Mouse (Mus musculus) stomach, embryonic 15.5 days (tissue): ENCODE data around the gene Gm4924. TPM values are rescaled to one million over a fixed set of nuclear protein-coding genes. Genes with fewer than 3 reads are reported as not detected.

ENCODE experiments used
- ATAC-seq: fragments of 200-750 bp; cut with Nextera tagmentation; 2 replicates; pipeline ENCODE4 v1.8.0; 2017; ENCODE audit warnings: low read depth, moderate number of reproducible peaks, moderate TSS enrichment; ENCODE audit not compliant: insufficient read depth, low FRiP score
- H3K27ac ChIP-seq: fragments of 300-500 bp; sonication (generic); 2 replicates; pipeline ENCODE4 v1.5.1; 2015; ENCODE audit warnings: mild to moderate bottlenecking, inconsistent platforms
- H3K27me3 ChIP-seq: fragments of 300-500 bp; sonication (generic); replicated peaks from 2 replicates; pipeline ENCODE4 v1.6.1; 2015; ENCODE audit warnings: inconsistent platforms
- H3K36me3 ChIP-seq: fragments of 300-500 bp; sonication (generic); 2 replicates; pipeline ENCODE4 v1.6.1; 2015; ENCODE audit warnings: inconsistent platforms
- H3K4me1 ChIP-seq: fragments of 300-500 bp; sonication (generic); 2 replicates; pipeline ENCODE4 v1.6.1; 2015; ENCODE audit warnings: inconsistent platforms
- H3K4me2 ChIP-seq: fragments of 300-500 bp; sonication (generic); 2 replicates; pipeline ENCODE4 v1.6.1; 2015; ENCODE audit warnings: mild to moderate bottlenecking, inconsistent platforms
- H3K4me3 ChIP-seq: fragments of 300-500 bp; sonication (generic); replicated peaks from 2 replicates; pipeline ENCODE4 v1.5.1; 2015; ENCODE audit warnings: inconsistent platforms
- H3K9ac ChIP-seq: fragments of 300-500 bp; sonication (generic); 2 replicates; pipeline ENCODE4 v1.6.1; 2015; ENCODE audit warnings: inconsistent platforms
- H3K9me3 ChIP-seq: fragments of 300-500 bp; sonication (generic); 2 replicates; pipeline ENCODE4 v1.6.1; 2016; ENCODE audit warnings: inconsistent platforms
- WGBS: fragments of 180-500 bp; shearing (Covaris S2); methylation state at CpG from one replicate; pipeline ENCODE4 v1.1.7; 2015; 5-methylcytosine and 5-hydroxymethylcytosine counted together
- polyA plus RNA-seq: library from polyadenylated mRNA; unstranded; fragments of >200 nt; fragmentation: Nextera tagmentation; extraction: Ambion mirVana; gene quantifications from 2 replicates; pipeline ENCODE4 v1.2.1, GENCODE M21; 2015

Gene Gm4924
- 10.4 and 10.6 TPM in 2 replicates for polyA plus RNA-seq

DNA sequence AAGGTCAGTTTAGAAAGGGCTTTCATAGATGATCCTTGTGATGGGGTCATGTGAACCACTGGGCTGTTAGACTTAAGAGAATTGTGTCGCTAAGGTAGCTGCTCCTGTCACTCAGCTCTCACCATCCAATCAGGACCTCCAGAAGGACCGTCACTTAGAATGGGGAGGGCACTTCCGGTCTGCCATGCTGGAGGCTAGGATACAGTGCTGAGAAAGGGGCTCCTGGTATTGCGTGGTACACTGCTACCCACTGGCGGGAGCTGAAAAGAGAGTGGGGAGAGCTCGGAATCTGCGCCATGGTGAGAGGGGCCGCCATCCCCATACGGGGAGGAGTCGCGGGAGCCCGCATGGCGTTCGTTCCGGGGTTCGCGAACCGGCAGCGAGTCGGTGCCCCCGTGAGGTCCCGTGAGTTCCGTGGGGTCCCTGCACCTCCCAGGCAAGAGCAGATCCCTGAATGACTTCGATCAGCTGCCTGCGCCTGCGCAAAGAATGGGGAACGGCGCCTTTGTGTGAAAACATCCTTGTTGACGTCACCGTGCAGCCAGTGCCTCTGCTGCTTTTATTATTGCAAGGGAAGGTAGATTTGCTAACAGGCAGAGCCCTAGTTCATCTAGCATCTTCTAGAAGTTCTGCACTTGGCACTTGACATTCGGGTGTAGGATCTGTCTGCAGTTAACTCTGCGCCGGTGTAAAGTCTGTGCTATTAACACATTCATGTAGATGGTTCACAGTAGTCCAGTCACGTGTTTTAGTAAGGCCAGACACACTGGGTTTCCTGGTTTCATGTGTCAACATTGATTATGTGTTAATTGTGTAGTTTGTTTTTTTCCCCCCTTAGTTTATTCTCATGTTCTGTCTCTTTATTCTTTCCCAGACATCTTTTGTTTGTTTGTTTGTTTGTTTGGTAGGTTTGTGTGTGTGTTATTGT is at the start of gene Gm4924:
Gm4924 (plus strand) TSS at position 173 of the 928 bp plus-strand sequence.
- no peaks in the 10 kb centered on the region for H3K36me3 ChIP-seq
- H3K4me1 ChIP-seq: no peaks in the 10 kb centered on the region
- WGBS: 3% methylated on average over 34 of the region's 34 CpGs
- peak within 1 kb of the TSS; percentile 91 for H3K27ac ChIP-seq
- peak; percentile 100 for ATAC-seq
- H3K4me2 ChIP-seq: peak within 1 kb of the TSS; percentile 59
- no peaks in the 10 kb centered on the region for H3K27me3 ChIP-seq
- peak within 1 kb of the TSS; percentile 46; the same call in 1 of the 2 replicates for H3K9ac ChIP-seq
- H3K9me3 ChIP-seq: no peaks in the 10 kb centered on the region
- peak within 1 kb of the TSS; percentile 76 for H3K4me3 ChIP-seq

DNA sequence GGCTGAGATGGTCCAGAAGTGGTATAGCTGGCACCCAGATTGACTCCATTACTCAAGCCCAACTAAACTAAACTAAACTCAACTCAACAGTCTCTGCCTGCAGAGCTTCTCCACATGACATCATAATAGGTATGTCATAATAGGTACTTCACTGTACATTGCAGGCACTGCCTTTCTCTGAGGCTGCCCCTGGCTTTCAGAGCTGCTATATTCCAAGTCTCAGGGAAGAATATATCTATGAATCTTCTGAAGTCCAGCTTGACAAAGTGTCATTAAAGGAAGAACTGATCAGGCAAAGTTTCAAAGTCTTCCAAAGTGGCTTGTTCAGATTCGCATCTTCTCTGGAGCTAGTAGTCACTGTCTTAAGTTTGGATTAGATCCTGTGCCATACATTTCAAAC is 37.6 kb upstream of the Gm4924 start, which contains the start of gene 4932415D10Rik:
4932415D10Rik (minus strand) TSS at position 101 of the 400 bp plus-strand sequence.
- Histone ChIP-seq H3K4me1 (no peaks in the 10 kb centered on the region), H3K27ac (no peak within 1 kb of the TSS), H3K27me3 (no peaks in the 10 kb centered on the region), H3K9ac (no peak within 1 kb of the TSS), H3K9me3 (no peaks in the 10 kb centered on the region), H3K4me3 (no peak within 1 kb of the TSS), H3K4me2 (no peak within 1 kb of the TSS), H3K36me3 (no peaks in the 10 kb centered on the region)
- WGBS: 88% methylated on average over 1 of the region's 1 CpGs
- no peak for ATAC-seq

DNA sequence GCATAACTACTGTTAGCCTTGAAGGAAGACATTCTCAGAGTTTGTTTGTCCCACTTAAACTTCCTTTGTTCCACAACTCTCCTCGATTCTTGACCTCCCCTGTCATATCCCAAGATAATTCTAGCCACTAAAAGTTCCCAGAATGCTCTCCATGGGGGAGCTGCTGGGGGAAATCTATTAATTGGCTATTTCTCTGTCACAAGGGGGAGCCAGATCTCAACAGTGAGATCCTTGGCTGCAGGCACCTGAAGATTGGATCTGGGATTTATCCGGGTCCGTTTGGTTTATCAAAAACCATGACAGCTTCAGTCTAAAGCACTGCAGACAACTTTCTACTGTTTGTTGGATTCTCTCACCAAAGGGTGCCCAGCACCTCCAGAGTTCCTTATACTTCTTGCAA is 33.9 kb upstream of the Gm4924 start:
- H3K27ac ChIP-seq: no peak overlapping the region
- WGBS: 60% methylated on average over 3 of the region's 3 CpGs
- no peaks in the 10 kb centered on the region for H3K9me3 ChIP-seq
- no peak overlapping the region for H3K4me2 ChIP-seq
- H3K36me3 ChIP-seq: no peaks in the 10 kb centered on the region
- ATAC-seq: no peak
- no peak overlapping the region for H3K9ac ChIP-seq
- no peak overlapping the region for H3K4me3 ChIP-seq
- no peaks in the 10 kb centered on the region for H3K27me3 ChIP-seq
- H3K4me1 ChIP-seq: no peaks in the 10 kb centered on the region

DNA sequence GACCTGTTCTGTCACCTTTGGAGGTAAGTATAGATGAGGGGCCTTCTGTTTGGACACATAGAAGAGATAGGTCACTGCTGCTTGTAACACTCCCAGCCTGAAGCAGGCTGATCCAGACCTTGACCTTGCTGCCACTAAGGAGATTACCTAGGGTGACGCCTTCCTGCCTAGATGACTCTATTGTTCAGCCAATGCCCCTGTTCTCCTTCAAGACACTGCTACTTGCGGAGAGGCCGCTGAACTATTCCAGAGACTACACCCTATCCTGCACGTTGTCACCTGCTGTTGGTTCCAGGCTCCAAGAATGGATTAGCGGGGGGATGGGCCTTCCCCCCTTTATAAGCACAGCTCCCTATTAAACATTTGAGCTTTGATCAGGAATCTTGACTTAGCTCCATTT is 24.2 kb upstream of the Gm4924 start:
- ATAC-seq: no peak
- H3K9me3 ChIP-seq: no peaks in the 10 kb centered on the region
- no peak overlapping the region for H3K27ac ChIP-seq
- no peak overlapping the region for H3K9ac ChIP-seq
- whole genome bisulfite sequencing: 87% methylated on average over 5 of the region's 5 CpGs
- H3K27me3 ChIP-seq: no peaks in the 10 kb centered on the region
- H3K4me2 ChIP-seq: no peak overlapping the region
- no peak overlapping the region for H3K4me3 ChIP-seq
- no peaks in the 10 kb centered on the region for H3K4me1 ChIP-seq
- no peaks in the 10 kb centered on the region for H3K36me3 ChIP-seq

DNA sequence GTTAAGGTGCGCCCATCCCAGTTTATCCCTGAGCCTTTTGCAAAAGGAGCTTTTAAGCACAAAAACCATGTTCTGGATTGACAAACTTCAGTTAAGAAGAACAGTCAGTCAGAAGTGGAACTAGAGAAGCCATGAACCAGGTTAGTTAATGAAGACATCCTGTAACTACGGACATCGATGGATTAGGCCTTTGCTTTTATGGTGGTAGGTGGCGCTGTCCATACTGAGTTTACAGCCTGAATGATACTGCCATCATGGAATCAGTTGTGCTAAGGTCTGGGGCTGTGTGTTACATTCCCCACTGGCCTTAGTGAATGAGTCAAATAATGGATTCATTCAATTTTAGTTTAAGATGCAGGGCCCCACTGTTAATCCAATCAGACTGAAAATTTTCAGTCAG is 1.3 kb downstream of the Gm4924 start:
- 96% methylated on average over 4 of the region's 4 CpGs for WGBS
- ATAC-seq: no peak
- no peaks in the 10 kb centered on the region for H3K27me3 ChIP-seq
- no peaks in the 10 kb centered on the region for H3K9me3 ChIP-seq
- H3K4me3 ChIP-seq: no peak overlapping the region
- no peak overlapping the region for H3K4me2 ChIP-seq
- H3K4me1 ChIP-seq: no peaks in the 10 kb centered on the region
- no peak overlapping the region for H3K27ac ChIP-seq
- no peak overlapping the region for H3K9ac ChIP-seq
- H3K36me3 ChIP-seq: no peaks in the 10 kb centered on the region

DNA sequence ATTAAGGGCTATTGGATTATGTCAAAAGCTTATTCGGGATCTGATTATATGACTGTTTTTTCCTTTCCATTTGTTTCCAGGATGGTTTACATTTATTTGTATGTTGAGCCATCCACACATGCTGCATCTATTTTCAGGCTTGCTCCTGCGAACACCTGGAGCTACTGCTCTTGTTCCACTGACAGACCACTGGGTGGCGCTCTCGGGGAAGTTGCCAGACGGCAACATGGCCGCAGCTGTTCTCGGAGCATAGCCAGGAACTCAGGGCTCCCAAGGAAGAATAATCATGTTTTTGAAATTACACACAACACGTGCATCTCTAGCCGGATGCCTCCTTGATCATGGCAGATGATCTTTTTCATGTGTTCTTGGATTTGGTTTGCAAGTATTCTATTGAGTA is 7.9 kb downstream of the Gm4924 start:
- Histone ChIP-seq H3K36me3 (no peaks in the 10 kb centered on the region), H3K4me1 (no peaks in the 10 kb centered on the region), H3K9ac (no peak overlapping the region), H3K27ac (no peak overlapping the region), H3K27me3 (no peaks in the 10 kb centered on the region), H3K4me2 (no peak overlapping the region), H3K4me3 (no peak overlapping the region), H3K9me3 (0 out of 2 replicates have a peak, but pooled peaks cover 6% of the 10 kb centered on the region)
- 82% methylated on average over 9 of the region's 9 CpGs for WGBS
- ATAC-seq: no peak

DNA sequence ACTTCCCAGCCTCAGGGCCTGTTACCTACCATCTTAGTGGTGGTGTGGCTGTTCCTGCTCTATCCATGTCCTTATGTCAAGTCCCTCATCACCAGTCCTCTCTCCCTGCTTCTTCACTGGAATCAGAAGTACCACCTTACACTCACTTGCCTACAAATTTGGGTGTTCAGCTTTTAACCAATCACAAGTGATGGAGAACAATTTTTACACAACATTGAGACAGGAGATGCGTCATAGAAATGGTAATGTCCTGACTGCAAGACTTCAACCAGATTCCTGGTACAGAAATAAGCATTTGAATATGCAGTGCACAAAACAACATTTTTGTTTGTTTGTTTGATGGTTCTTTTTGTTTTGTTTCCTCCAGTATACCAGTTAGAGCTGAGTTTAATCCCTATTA is 28.9 kb downstream of the Gm4924 start:
- Histone ChIP-seq H3K36me3 (peaks cover 4% of the 10 kb centered on the region; the same call in 1 of the 2 replicates), H3K4me3 (no peak overlapping the region), H3K27ac (no peak overlapping the region), H3K9ac (no peak overlapping the region), H3K4me1 (no peaks in the 10 kb centered on the region), H3K4me2 (no peak overlapping the region), H3K9me3 (peaks cover 4% of the 10 kb centered on the region; the same call in 1 of the 2 replicates), H3K27me3 (no peaks in the 10 kb centered on the region)
- 89% methylated on average over 1 of the region's 1 CpGs for whole genome bisulfite sequencing
- ATAC-seq: no peak

DNA sequence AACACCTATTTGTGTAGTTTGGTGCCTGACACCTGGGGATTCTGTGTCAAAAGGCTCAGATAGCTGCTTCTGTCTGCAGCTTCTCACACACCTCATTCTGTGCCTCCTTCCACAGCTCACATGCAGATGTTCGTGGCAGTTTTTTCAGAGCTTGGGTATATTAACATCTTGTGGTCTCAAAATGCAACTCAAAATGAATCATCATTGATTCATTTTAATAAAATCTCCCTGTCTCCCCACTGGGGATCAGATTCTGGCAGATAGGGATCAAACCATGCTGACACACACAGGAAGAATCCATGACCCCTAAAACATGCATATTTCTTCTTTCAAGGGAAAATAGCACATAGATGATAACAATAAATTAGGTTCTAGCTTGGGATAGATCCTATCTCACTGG is 55.5 kb downstream of the Gm4924 start:
- Histone ChIP-seq H3K27me3 (no peaks in the 10 kb centered on the region), H3K4me1 (no peaks in the 10 kb centered on the region), H3K9ac (no peak overlapping the region), H3K4me2 (no peak overlapping the region), H3K4me3 (no peak overlapping the region), H3K36me3 (no peaks in the 10 kb centered on the region), H3K9me3 (no peaks in the 10 kb centered on the region), H3K27ac (no peak overlapping the region)
- WGBS: 61% methylated on average over 1 of the region's 1 CpGs
- ATAC-seq: no peak

DNA sequence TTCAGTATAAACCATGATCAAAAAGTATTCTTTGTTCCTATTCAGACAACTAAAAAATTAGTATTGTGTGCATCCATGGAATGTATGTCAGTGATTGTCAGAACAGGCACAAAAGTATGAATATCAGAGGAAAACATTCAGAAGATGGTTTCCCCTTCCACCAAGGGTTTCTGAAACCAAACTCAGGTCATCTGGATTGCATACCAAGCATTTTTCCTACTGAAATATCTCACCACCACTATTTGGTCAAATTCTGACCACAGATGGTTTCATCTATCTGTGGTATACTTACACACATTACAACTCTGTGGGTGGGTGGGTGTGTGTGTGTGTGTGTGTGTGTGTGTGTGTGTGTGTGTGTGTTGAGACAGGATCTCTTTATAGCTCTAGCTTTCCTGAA is 69.6 kb downstream of the Gm4924 start:
- Histone ChIP-seq H3K4me3 (no peak overlapping the region), H3K9ac (no peak overlapping the region), H3K36me3 (no peaks in the 10 kb centered on the region), H3K4me1 (no peaks in the 10 kb centered on the region), H3K27ac (no peak overlapping the region), H3K27me3 (no peaks in the 10 kb centered on the region), H3K4me2 (no peak overlapping the region), H3K9me3 (no peaks in the 10 kb centered on the region)
- no peak for ATAC-seq

Other genes with a start within 250 kb of the Gm4924 start
- 6.1 TPM in 2 replicates for gene AU041133, start 226.2 kb upstream of the Gm4924 start, polyA plus RNA-seq
- 14.1 and 14.5 TPM in 2 replicates for gene Zfp938, start 113.0 kb upstream of the Gm4924 start, polyA plus RNA-seq
- gene 4932415D10Rik, start 37.7 kb upstream of the Gm4924 start, polyA plus RNA-seq: not detected in 2 replicates
- gene Gm1553, start 138.4 kb downstream of the Gm4924 start, polyA plus RNA-seq: not detected in 2 replicates